Mouse (Mus musculus) layer of hippocampus, postnatal 36 days (tissue): ENCODE measurements around the gene Lrmda. TPM values are rescaled to one million over a fixed set of nuclear protein-coding genes. Genes with fewer than 3 reads are reported as not detected.

ENCODE experiments used
- DNase-seq, 2 experiments: peaks; one replicate each; pipeline ENCODE4 v3.0.0; 2022
- total RNA-seq, 2 experiments: library from RNA; stranded (reverse); gene quantifications; 2 replicates each; pipeline ENCODE4 v1.2.3; 2021

The Lrmda gene
- total RNA-seq, 2 experiments from 2014 or later, result 0.87 to 1.0 TPM

GRCm38 (mm10) chr14:22589503-22590215, 570.1 kb downstream of the Lrmda start:
- no peak for DNase-seq

- no peak for DNase-seq
Measured at GRCm38 (mm10) chr14:22591186-22591585, 571.7 kb downstream of the Lrmda start.

- no peak for DNase-seq
Measured at GRCm38 (mm10) chr14:22597508-22597907, 578.0 kb downstream of the Lrmda start.

- no peak for DNase-seq
Measured at GRCm38 (mm10) chr14:22598638-22599037, 579.1 kb downstream of the Lrmda start.

DNA sequence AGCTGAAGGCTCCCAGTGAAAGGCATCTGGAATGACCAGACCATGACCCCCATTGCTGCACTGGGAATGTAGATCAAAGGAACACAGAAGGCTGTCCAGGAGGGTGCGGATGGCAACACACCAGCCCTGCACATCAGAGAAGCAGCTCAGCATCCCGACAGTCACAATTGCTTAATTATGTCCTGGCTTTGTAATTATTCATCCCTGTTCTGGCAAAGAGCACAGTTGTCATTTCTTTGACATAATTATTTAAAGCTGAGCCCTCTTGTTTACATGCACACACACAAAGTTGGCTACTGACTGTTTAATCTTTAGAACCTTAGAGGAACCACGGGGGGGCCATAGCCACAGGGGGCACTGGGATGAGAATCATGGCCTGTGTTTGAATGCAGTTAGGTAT, 580.7 kb downstream of the Lrmda start:
- DNase-seq, result no peak

DNA sequence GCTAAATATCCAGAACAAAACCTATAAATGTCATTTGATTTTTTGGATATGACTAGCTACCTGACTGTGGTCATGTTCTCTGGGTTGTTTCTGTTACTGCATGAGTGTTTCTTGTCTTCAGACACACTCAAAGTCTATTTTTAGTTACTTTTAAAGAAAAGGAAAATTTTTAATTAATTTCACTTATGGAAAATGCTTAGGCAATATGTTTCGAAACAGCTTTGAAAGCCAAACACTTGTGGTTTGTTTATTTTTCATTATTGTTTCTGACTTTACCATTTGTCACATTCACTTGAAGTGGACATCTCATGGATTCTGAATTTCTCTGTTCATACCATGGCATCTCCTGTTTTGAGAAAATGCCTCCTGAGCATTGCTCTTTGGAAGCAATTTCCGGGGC, 582.8 kb downstream of the Lrmda start:
- DNase-seq, result no peak

GRCm38 (mm10) chr14:22608599-22608998, 589.1 kb downstream of the Lrmda start:
- DNase-seq, result no peak

GRCm38 (mm10) chr14:22609261-22610245, 590.0 kb downstream of the Lrmda start:
- no peak for DNase-seq

DNA sequence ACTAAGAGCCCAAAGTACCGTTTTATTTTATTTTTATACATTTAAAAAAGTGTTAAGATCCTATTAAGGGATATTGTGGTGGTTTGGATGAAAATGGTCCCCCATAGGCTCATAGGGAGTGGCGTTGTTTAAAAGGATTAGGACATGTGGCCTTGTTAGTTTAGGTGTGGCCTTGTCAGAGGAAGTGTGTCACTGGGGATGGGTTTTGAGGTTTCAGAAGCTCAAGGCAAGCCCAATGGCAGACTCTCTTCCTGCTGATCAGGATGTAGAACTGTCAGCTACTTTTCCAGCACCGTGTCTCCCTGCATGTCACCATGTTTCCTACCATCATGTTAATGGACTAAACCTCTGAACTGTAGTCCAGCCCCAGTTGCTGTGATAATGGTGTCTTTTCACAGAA, 591.5 kb downstream of the Lrmda start:
- no peak for DNase-seq

DNA sequence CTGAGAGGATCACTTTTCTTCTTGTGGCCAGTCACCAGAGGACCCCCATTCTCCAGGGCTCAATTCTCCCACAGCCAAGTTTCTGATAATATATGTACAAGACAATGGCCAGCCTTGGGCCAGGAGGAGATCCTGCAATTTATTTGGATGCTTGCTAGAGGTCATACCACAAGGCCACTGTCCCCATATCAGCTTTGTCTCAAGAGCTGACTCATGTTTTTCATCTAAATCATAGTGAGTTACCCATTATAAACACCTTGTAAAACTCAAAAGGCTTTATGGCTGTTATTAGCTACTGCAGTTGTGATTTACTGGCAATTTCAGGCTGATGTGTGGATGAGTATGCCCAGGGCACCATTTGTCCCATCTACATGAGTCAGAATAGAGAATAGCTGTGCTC, 600.7 kb downstream of the Lrmda start:
- DNase-seq, result no peak

GRCm38 (mm10) chr14:22621941-22622340, 602.4 kb downstream of the Lrmda start:
- DNase-seq, result no peak

- DNase-seq, result no peak
Measured at GRCm38 (mm10) chr14:22627105-22627829, 607.8 kb downstream of the Lrmda start.

DNA sequence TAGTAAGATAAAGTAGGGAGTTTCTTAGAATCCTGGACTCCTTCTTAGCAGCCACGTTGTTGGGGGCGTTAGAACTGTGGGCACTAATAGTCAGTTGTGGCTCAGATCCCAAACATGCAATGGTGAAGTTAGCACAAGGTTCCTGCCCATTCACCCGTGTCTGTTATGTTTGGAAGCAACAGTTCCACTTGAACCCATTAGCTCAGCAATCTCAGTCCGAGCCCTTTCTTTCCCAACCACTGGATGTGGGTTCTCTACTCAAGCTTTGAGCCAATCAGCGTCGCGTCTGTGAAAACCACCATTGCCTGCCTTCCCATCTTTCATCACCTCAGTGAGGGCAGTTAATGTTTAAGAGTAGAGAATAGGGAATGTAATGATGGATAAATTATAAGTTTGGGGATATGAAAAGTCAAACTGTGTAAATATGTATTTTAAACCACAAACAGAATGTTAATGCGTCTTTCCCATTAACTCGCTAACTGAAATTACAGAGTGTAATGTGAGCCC, 610.9 kb downstream of the Lrmda start:
- no peak for DNase-seq

GRCm38 (mm10) chr14:22633612-22634011, 614.1 kb downstream of the Lrmda start:
- no peak for DNase-seq

DNA sequence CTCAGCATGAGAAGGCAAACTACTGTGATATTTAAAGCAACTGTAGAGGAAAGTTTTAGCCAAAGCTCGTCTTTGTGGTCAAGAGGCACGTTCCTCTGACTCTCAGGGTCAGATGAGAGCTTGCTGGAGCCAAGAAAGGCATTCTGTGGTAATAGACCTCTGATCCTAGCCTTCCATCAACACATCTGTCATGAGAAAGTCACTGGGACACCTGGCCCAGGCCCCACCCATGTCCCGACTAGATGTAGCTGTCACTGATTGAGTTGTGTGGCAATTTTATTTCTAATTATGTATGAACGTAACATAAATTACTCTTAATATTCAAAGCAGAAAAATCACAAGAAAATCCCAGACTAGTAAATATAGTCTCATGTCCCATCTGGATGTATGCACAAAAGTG, 624.0 kb downstream of the Lrmda start:
- no peak for DNase-seq

DNA sequence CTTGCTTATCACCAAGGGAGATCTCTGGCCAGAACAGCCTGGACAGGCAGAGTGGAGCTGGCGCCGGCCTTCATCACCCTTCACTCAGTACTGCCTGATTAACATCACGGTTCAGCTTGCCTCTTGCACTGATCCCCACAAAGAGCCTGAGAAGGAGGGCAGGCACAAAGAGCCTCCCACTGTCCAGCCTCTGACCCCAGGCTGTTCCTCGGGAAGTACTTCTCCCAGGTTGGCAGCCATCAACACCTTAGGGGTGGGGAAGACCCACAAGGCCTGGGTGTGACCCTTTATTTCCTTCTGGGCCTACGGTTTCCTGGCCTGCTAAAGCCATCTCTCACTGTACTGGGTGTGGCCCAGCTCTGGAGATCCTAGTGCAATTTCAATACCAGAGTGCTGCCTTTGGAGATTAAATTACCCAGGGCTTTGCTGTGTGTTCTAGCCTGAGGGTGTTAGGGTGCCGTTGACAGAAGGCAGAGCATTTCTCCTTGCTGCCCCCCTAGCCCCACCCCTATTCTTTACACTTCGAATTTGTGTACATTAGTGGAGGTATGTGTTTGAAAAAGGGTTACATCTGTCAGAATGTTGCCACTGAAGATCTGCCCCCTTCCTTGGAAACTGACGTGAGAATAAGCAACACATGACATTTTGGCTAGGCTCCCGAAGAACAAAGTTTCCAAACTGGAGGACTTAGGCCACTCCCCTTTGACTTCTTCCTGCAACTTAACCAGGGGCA, 628.5 kb downstream of the Lrmda start:
- DNase-seq, result no peak

- no peak for DNase-seq
Measured at GRCm38 (mm10) chr14:22649411-22649911, 629.9 kb downstream of the Lrmda start.

DNA sequence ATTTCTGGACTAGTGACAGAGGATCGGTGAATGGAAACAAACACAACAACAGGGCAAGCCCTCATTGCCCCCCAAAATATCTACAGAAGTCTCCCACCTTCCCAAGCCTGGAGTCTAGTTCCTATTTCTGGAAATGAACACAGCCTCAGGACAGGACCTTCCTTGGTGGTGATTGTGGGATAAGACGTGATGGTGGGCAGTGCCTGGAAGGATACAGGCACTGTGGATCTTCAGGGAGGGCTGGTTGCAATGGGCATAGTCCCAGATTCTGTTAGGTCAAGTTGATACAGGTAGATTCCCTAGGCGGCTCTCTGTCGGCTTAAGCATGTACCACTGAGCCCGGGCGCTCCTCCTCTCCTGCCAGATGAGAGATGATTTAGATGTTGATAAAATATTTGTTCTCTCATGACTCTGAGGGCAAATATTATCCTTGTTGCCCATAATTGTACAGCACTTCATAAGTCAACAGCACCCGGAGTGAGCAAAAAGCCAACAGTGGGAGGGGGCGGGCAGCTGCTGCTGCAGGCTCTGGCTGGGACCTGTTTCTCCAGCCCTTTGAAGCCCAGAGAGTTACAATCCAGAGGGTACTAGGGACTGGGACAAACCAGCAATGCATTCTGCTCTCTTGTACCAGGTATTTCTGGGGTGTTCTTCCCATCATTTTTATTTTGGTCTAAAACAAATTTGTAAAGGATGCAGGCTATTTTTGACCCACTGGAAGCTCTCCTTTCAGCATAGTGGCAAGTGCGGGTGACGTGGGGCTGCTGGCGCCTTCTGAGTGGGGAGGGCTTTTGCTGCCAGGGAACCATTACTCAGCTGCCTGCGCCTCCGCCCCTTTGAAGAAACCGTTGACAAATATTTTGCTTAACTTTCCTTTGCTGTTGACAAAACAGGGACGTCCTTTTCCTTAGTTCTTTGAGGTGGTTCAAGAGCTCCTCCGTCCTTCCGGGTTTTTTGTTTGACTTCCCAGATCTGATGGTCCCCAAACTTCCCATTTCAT, 630.8 kb downstream of the Lrmda start:
- no peak for DNase-seq

DNA sequence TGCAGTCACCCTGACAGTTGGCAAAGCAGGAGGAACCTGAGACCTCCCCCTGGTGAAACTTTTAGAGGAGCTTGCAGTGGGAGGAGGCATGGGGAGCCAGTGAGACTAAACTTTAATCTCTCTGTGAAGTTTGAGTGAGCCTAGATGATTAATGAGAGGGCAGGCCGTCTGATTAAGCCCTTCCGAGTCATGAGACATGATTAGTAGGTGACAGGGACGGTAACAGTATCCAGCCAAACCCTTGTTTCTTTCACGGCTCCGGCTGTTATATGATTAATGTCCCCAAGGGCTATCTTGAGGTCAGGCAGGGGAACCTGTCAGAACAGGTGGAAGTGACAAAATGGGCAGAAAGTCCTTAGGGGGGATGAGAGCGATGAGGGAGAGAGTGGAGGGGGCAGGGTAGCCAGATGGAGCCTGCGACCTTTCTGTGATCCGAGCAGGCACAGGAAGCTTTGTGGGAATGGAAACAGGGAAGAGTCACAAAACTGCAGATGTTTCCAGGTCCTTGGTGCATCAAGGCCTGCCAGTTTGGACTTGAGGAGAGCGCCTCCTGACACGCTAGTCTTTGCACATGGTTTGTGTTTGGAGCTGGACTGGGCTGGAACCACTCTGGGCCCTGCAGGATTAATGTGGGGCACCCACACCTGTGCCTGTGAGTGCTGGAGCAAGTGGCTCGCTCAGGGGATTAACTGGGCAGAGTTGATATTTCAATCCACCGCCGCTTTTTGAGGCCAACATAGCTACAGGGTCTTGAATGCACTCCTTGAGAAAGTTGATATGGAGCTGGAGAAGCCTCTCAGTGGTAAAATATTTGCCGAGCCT, 631.8 kb downstream of the Lrmda start:
- DNase-seq, result no peak

DNA sequence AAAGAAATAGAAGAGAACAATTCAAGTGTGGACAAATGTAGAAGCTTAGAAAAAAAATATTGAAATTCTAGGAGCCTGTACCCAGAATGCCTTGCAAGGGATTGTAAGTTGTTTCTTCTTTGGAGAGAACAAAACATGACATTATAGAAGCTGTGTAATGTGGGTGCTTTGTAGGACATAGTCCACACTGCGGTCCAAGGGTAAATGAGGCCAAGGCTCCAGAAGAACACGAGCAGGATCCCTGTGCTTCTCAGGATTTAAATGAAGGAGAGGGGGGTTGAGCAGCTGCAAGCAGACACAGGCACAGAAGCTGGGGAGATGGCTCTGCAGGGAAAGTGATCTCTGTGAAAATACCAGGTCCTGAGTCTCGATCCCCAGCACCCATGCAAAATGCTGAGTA, 643.0 kb downstream of the Lrmda start:
- no peak for DNase-seq
